Mouse (Mus musculus): Measurements from ENCODE around the gene Pigb.

Pigb gene

GRCm38 (mm10) chr9:73040080-73040479 is at the start of gene Pigb:
Gene Pigb, minus strand, starts transcription at chr9:73040378.
- no peak for TF ChIP-seq GATA4 (IDR thresholded peaks at IDR 0.05; ENCODE audit: insufficient replicate concordance, low read length)

GRCm38 (mm10) chr9:73089222-73089920 is 49.2 kb upstream of the Pigb start:
- TF ChIP-seq GATA4 (IDR thresholded peaks at IDR 0.05; ENCODE audit: insufficient replicate concordance, low read length), result no peak

GRCm38 (mm10) chr9:73087581-73087980 is 47.4 kb upstream of the Pigb start:
- TF ChIP-seq GATA4 (IDR thresholded peaks at IDR 0.05; ENCODE audit: insufficient replicate concordance, low read length), result no peak

GRCm38 (mm10) chr9:73087121-73087520 is 46.9 kb upstream of the Pigb start:
- no peak for TF ChIP-seq GATA4 (IDR thresholded peaks at IDR 0.05; ENCODE audit: insufficient replicate concordance, low read length)

- peak; percentile 90 for TF ChIP-seq GATA4 (IDR thresholded peaks at IDR 0.05; ENCODE audit: insufficient replicate concordance, low read length)
Measured at GRCm38 (mm10) chr9:73085845-73086244, 45.7 kb upstream of the Pigb start.

GRCm38 (mm10) chr9:73083956-73084355 is 43.8 kb upstream of the Pigb start:
- TF ChIP-seq GATA4 (IDR thresholded peaks at IDR 0.05; ENCODE audit: insufficient replicate concordance, low read length), result no peak

GRCm38 (mm10) chr9:73082291-73083000 is 42.3 kb upstream of the Pigb start:
- TF ChIP-seq GATA4 (IDR thresholded peaks at IDR 0.05; ENCODE audit: insufficient replicate concordance, low read length), result no peak

GRCm38 (mm10) chr9:73079801-73080325 is 39.7 kb upstream of the Pigb start:
- no peak for TF ChIP-seq GATA4 (IDR thresholded peaks at IDR 0.05; ENCODE audit: insufficient replicate concordance, low read length)

- no peak for TF ChIP-seq GATA4 (IDR thresholded peaks at IDR 0.05; ENCODE audit: insufficient replicate concordance, low read length)
Measured at GRCm38 (mm10) chr9:73073169-73073568, 33.0 kb upstream of the Pigb start.

- no peak for TF ChIP-seq GATA4 (IDR thresholded peaks at IDR 0.05; ENCODE audit: insufficient replicate concordance, low read length)
Measured at GRCm38 (mm10) chr9:73072426-73072825, 32.2 kb upstream of the Pigb start.

GRCm38 (mm10) chr9:73070971-73071659 is 30.9 kb upstream of the Pigb start:
- peak; percentile 86 for TF ChIP-seq GATA4 (IDR thresholded peaks at IDR 0.05; ENCODE audit: insufficient replicate concordance, low read length)

GRCm38 (mm10) chr9:73068688-73069087 is 28.5 kb upstream of the Pigb start:
- no peak for TF ChIP-seq GATA4 (IDR thresholded peaks at IDR 0.05; ENCODE audit: insufficient replicate concordance, low read length)

GRCm38 (mm10) chr9:73068230-73068679 is 28.1 kb upstream of the Pigb start:
- no peak for TF ChIP-seq GATA4 (IDR thresholded peaks at IDR 0.05; ENCODE audit: insufficient replicate concordance, low read length)

- TF ChIP-seq GATA4 (IDR thresholded peaks at IDR 0.05; ENCODE audit: insufficient replicate concordance, low read length), result no peak
Measured at GRCm38 (mm10) chr9:73067086-73067485, 26.9 kb upstream of the Pigb start.

- no peak for TF ChIP-seq GATA4 (IDR thresholded peaks at IDR 0.05; ENCODE audit: insufficient replicate concordance, low read length)
Measured at GRCm38 (mm10) chr9:73063621-73064290, 23.6 kb upstream of the Pigb start.

All from liver, adult (tissue).